Mouse (Mus musculus) mouse trophoblast stem cell (cell line): ENCODE measurements around the gene Nat10.

ENCODE experiments used
- in situ Hi-C, 2 experiments: fragments of 300-500 bp; cut with MseI, MboI; formaldehyde crosslinking; loops; 2 replicates in 1 of 2; 3 replicates in 1 of 2; pipeline ENCODE4 v1.15.1; 2025

Nat10 gene

DNA sequence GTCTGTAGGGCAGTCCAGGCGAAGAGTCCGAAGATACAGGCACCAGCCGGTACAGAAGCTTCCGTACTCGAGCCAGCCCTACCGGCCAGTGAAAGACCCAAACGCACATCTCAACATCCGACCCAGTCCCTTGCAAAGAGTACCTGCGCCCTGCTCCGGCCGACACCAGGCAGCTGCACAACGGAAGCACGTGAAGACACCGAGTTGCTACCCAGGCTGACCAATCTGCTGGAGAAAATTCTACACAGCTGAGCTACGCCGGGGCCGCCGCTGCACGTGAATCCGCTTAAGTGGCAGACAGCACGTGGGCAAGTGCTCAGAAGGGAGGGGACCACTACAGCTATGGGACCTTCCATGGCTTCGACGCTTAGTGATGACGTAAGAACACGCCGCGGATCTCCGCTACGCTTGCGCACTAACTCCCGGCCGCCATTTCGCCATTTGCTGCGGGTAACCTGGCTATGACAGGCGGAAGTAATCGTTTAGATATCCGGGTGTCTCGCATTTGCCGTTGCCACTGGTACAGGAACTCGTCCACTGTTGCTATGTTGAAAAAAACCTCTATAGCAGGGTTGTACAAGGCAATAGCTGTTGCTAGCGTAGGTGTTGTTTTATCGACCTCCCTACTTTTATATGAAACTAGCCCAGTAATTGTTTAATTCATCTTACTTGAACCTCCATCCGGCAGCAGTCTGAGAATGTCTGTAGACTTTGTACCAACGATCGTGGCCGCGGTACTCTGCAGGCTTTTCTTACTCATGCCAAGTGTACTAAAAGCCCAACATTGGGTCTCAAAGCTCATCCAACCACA is at the start of gene Nat10:
TSS of gene Nat10 (minus strand) at position 365 of the 811 bp plus-strand sequence.
- in situ Hi-C loops = no loop called here

GRCm38 (mm10) chr2:103810412-103810811 is 49.3 kb upstream of the Nat10 start:
- in situ Hi-C loops = no loop called here

DNA sequence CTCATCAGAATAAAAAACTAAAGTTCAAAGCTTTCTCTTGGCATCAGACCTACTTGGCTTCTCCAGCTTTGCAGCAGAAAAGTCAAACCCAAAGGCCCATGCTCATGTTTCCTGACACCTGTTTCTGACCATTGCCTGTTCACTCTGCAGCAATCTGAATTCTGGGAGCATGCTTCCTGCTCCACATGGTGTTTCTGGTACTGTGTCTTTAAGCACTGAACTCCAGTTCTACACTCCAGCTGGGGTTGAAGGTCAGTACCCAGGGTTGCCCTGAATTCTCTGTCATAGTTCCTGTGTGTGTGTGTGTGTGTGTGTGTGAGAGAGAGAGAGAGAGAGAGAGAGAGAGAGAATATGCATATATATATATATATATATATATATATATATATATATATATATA is 47.4 kb upstream of the Nat10 start:
- in situ Hi-C loops = no loop called here

DNA sequence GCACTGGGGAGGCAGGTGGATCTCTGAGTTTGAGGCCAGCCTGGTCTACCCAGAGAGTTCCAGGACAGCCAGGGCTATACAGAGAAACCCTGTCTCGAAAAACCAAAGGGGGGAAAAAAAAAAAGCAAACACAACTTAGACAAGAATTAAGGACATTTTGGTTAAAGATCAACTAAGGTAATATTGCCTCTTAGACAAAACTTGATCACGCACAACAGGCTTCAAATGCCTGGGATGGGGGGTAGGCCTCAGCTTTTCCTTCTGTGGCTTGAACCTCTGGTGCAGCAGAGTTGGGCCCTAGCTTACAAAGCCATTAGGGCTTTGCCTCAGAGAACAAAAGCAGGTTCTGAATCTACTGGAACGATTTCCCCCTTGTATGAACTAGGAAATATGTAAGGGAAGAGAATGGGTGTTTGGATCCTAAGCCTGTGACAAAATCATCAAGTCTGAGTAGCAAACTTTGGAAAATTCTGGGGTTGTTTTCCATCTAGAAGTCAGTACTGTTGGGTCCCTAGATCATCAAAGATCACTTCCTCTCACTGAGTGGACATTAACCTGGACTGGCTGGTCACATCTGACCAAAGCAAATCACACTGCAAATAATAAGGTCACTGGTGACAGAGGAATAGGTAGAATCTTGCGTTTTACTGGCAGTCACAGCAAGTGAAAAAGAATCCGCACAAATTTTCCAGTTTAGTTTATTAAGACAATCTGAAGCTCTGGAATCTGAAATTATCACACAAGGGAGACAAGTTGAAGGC is 42.9 kb upstream of the Nat10 start:
- in situ Hi-C loops = no loop called here

- in situ Hi-C loops = no loop called here
These were observed 41.4 kb upstream of the Nat10 start for GRCm38 (mm10) chr2:103802422-103802821.

DNA sequence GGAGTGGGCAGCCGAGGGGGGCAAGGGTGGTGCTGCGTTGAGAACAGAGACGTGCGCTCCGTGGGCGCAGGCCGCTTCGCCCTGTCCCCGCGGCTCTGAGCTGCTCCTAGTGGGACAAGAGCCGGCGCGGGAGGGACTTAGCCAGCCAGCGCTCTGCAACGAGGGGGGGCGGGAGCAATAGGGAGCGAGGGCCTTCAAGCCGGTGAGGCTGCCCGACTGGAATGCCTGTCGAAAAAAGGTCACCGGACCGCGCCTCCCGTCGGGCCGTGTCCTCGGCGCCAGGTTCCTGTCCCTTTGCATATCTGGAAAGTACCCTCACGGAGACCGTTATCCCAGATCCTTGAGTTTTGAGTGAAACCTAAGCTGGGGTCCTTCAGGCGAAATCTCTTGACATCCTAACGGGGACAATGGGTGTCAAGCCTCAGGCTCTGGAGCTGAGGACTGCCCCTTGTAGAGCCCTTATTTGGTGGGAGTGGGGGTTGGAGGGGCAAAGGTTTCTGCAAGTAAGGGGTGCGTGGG is 36.5 kb upstream of the Nat10 start, which contains the start of gene Caprin1:
TSS of gene Caprin1 (minus strand) at position 159 of the 519 bp plus-strand sequence.
- in situ Hi-C loops = no loop called here

GRCm38 (mm10) chr2:103796861-103797466 is 35.9 kb upstream of the Nat10 start:
- in situ Hi-C loops = no loop called here

- in situ Hi-C loops = no loop called here
These were observed 35.3 kb upstream of the Nat10 start for GRCm38 (mm10) chr2:103796211-103796860.

DNA sequence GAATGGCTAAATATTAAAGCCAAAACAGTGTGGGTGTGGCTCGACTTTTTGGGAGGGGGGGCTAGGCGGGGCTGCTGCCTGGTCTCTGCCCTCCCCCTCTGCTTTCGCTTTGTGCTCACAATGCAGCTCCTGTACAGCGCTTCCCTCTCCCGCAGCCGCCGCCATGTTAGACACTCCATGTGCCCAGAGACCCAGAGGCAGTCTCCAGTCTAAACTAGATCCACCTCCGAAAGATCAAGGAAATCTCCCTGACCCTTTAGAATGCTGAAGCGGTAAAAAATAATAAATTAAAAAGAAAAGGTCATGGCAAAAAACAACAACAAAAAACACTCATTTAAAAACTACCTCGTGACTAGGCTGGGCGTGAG is 34.8 kb upstream of the Nat10 start:
- in situ Hi-C loops = no loop called here

- in situ Hi-C loops = no loop called here
These were observed 30.9 kb upstream of the Nat10 start for GRCm38 (mm10) chr2:103792009-103792408.

- in situ Hi-C loops = no loop called here
These were observed 24.7 kb upstream of the Nat10 start for GRCm38 (mm10) chr2:103785735-103786134.

- in situ Hi-C loops = no loop called here
These were observed 23.6 kb upstream of the Nat10 start for GRCm38 (mm10) chr2:103784621-103785020.

DNA sequence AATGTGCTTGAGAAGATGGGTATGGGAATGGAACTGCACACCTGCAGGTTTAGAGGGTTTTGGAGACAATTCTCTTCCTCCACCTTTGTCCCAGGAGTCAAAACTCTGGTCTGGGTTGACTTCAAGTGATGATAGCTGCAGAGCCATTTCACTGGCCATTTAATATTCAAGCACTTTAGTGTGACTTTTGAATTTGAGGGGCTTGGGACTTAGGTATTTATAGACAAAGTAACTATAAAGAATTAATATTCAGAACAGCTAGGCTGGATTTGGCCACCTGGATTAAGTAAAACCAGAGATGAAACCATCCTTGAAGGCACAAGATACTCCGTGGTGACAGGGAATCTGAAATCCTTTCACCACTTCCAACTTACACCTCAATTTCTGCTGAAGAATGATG is 1.4 kb upstream of the Nat10 start:
- in situ Hi-C loops = no loop called here

GRCm38 (mm10) chr2:103761993-103762392 is 923 bp upstream of the Nat10 start:
- in situ Hi-C loops = no loop called here

DNA sequence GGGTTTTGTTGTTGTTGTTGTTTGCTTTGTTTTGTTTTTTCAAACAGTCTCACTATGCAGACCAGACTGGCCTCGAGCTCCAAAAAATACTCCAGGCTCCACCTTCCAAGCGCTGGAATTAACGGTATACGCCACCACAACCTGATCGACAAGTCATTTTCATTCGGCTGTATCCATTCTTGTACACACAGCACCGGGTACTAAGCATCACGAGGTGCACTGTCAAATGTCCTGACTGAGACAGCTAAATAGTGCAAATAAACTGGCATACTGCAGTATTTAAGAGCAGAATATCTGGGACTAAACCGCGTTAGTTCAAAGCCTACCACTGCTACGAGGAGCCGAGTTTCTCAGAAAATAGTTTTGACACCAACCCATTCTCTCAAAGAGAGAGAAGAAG is 649 bp downstream of the Nat10 start:
- in situ Hi-C loops = no loop called here

DNA sequence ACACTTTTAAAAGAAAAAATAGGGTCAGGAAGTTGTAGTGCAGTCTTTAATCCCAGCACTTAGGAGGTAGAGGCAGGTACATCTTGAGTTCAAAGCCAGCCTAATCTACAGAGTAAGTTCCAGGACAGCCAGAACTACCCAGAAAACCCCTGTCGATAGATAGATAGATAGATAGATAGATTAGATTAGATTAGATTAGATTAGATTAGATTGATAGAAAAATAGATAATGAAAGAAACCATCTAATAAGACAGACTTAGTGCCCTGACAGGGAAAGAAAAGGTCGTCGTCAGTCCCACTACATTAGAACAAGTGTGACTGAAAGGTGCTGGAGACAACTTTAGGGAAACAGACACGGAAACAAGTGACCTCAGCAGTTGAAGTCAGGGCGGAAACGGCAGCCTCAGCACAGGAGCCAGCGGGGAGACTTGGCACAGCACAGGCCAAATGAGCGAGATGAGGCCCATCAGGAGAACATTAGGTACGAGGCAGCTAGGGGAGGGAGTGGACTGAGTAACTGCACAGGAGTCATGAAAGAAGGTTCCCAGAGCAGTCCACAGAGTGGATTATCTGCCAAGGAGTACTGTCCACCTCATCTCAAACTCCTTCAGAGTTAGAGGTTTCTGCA is 5.5 kb downstream of the Nat10 start:
- in situ Hi-C loops = no loop called here

DNA sequence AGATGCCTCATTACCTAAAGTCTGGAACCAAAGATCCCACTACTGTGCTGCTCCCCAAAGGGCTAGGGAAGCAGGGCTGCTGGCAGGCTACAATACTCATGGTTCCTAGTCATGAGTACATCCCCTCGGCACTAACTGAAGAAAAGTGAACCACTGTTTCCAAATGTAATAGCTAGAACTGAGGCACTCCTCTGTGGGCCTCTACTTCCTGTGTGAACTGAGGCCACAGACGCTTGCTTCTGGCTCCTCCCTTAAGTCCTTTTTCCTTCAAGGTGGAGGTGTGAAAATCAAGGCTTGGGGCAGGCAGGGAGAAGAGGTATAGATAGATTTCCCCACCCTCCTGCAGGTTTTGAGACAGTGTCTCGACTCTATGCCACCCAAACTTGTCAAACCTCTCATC is 6.5 kb downstream of the Nat10 start:
- in situ Hi-C loops = no loop called here

DNA sequence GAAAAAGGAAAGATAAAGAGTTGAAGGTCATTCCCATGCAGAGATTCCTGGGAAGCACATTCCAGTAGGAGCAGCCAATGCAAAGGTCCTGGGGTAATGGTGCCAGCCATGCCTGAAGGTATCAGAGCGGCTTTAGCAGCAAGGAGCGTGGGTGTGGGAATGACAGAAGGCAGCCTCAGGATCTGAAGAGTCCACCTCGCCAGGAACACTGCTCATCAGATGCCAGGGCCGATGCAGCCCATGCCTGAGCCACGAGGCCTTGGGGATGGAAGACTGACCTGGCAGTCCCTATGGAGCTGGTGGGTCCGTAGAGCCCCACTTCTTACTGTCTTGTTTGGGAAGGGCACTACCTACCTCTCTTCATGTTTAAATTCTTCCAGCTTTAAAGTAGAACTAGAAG is 9.3 kb downstream of the Nat10 start:
- in situ Hi-C loops = no loop called here

DNA sequence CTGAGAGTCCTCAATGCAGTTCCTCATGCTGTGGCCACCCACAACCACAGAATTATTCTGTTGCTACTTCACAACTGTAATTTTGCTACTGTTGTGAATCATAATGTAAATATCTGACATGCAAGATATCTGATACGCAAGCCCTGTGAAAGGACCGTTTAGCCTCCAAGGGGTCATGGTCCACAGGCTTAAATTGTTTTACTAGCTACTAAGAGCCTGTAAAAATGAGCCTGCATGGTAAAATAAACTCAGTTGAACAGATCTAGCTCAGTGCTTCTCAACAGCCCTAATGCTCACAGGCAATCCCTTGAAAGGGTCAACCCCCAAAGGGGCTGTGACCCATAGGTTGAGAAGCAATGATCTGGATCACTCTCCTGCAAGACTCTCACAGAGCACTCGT is 12.0 kb downstream of the Nat10 start:
- in situ Hi-C loops = loop anchor here (10.0 to 25.0 kb wide), 2 partner anchors 116 to 238 kb away; no protein-coding TSS in a partner anchor

DNA sequence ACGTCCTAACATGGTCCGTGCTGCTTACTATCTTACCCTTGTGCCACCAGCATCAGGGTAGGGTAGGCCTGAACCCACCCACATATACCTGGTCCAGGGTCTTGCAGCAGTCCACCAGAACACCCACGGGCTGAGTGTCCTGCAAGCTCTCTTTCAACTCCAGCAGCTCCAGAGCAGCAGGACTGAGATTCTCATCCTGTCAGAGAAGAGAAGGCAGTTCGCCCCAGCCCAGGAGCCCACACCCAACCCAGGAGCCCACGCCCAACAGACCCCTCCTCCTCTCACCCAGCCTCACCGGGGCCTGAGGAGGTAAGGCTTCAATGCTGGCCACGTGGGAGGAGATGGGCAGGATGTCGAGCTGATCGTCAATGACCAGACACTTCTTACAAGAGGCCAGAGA is 13.2 kb downstream of the Nat10 start:
- in situ Hi-C loops = loop anchor here (10.0 to 25.0 kb wide), 2 partner anchors 117 to 239 kb away; no protein-coding TSS in a partner anchor

GRCm38 (mm10) chr2:103746761-103747160 is 14.3 kb downstream of the Nat10 start:
- in situ Hi-C loops = loop anchor here (10.0 to 25.0 kb wide), 2 partner anchors 118 to 241 kb away; no protein-coding TSS in a partner anchor
